Mouse (Mus musculus): ENCODE measurements at regions not wholly inside any gene's neighbourhood (a gene's known extent, or its start where the extent isn't known, plus 50 kb on each side); places are given as distances from the start of the nearest gene placed in this dataset.

DNA sequence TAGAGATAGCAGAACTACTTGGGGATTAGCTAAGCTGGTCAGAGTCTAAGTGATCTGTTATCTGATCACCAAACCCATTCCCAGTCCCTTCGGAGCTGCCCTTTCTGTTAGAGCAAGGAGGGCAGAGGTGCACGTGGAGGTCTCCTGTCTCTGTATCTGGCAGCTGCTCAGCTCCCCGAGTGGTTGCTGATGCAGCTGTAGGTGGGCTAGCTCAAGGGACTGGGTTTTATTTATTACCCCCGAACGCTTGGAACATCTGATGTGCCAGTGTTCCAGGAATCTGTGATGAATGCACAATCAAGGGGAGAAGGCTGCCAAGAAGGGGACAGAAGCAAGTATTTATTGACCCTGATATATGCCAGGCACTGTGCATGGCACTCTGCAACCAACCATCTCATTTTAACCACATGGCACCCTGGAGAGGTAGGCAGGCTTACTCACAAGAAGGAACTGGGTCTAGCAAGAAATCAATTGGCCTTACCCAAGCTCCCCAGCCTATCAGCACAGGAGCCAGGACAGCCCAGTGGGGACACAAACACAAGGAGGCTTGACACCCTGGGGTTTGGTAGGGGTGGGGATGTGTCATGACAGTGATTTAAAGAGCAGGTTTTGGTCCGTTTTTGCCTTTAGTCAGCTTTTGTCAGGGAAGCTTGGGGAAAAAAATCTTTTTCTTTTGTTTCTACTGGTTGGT is 154.6 kb upstream of the Bmper start:
- no peak for DNase-seq

DNA sequence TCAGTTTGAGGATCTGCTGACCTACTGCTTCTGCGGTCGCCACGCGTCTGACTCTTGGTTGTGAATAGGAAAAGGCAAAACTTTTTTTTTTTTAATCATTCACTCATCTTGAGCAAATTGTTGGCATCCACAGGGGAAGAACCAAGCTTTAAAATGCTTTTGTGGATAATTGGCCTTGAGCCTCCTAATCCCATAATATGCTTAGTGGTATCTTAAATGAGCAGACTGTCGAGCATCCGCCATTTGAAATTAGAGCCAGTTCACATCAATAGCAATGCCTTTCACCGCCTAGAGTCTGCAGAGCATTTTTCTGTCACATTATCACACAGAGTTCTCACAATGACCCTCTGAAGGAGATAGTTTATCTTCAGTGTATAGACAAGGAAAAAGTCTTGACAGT is 153.7 kb upstream of the Bmper start:
- no peak for DNase-seq

DNA sequence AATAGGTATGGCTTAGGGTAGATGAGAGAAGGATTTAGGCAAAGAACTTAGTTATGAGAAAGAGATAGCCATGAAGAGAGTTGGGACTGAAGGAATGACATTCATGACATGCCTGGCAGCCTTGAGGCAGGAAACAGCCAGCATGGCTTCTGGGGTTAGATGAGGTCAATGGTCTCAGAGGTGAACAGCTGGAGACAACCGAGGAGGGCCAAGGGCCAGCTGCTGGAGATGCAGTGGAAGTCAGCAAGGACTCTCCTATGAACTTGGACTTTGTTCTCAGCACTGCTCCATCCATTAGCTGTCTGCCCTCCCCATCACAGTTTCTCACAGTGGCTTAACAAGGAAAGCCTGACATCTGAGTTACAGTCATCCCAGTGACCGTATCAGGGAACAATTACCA is 151.9 kb upstream of the Bmper start:
- peak; percentile 38 for DNase-seq

DNA sequence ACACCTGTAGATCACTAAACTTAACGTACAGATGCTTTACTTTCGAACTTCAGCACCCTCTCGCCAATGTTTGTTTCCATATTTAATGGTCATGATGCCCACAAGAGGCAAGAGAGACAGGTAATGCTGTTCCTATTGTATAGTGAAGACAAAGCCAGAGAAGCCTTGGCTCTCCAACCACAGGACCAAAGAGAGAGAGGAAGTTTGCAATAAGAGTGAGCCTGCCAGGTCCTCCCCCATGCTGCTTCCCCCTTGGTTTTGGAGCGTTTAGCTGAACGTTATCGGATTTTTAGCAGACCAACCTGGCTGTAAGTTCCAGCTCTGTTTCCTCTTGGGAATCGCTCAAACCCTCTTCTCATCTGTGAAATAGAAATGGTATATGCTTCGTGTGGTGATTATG is 150.1 kb upstream of the Bmper start:
- DNase-seq, result no peak

DNA sequence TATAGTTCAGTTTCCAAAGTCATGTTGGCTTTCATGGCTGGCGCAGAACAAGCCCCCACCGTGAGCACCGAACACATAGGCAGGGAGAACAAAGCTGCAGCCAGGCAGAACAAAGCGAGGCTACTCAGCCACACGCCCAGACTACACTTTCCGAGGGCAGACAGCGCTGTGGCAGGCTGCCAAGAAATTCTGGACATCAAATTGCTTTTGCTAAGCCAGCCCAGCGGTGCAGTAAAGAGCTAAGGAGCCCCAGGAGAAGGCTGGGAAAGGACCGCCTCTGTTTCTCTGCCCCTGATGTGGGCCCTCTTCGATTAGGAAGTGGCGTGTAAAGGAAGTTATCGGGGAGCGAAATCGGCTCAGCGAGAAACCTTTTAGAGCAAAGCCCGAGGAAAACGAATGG is 139.3 kb upstream of the Bmper start:
- peak; percentile 91 for DNase-seq

DNA sequence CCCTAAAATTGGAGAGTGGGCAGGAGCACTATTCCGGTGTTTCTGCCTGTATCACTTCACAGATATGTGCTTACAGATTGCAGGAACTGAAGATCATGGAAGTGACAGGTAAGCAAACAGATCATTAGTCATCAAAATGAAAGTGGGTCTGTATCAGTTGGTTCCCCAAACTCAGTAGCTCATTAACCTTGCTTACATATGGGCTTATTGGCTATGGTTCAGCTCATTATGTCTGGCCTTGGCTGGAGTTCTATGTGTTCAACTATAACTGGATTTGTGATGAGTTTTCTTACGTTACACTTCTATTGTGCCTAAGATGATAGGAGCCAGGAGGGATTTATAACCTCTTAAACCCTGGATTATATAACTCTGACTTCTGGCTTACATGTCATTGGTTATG is 133.5 kb upstream of the Bmper start:
- DNase-seq, result no peak

GRCm38 (mm10) chr9:23097134-23097789 is 125.6 kb upstream of the Bmper start:
- no peak for DNase-seq

- no peak for DNase-seq
Measured at GRCm38 (mm10) chr9:23101584-23101983, 121.3 kb upstream of the Bmper start.

DNA sequence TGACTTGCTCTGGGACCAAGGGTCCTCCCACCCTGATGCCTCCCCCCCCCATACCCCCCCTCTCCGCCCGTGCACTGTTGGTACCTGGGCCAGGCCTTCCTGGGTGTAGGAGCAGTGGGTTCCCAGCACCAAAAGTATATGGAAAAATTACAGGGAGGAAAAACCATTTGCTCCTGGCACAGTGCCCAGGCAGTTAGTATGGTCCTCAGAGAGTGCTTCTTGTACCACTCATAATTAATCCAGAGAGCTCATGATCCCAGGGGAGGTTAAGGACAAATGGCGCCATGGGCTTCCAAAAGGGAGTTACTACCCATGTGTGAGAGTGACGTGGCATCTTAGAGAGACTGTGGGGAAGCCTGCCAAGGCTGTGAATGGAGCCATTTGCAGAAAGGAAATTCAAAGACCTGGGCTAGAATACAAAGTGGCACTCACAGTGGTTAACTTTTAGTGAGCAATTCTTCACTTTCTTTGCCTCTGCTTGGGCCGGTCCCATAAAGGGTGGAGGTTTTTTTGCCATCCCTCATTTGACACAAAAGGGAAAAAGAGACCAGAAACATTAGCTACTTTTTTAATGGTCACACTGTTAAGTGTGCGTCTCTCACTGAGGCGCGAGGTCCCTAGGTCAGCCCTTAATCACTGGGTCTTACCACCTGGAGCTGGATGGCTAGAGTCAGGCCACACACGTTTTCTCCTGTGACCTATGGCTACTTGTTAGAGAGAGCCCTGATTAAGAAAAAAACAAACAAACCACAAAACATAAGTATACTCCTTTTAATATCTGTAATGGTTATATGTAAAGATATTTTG is 120.7 kb upstream of the Bmper start:
- DNase-seq, result peak; percentile 46

DNA sequence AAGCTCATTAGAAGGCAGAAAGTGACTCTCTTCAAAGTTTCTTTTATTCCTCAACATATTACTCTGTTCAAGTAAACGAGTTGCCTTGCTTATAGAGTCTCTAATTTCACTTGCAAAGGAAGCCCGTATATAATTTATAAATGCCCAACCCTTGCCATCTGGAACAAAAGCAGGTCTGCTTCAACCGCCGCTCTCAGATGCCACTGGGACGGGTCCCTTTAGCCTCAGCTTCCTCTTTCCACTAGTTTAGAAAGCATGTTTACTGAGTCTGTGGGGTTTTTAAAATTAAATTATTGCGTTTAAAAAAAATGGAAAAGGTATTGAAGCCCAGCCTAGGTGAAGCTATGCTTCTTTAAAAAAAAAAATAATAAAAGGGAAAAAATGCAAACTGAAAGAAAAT is 111.4 kb upstream of the Bmper start:
- DNase-seq, result no peak

- no peak for DNase-seq
Measured at GRCm38 (mm10) chr9:23115026-23115425, 107.8 kb upstream of the Bmper start.

DNA sequence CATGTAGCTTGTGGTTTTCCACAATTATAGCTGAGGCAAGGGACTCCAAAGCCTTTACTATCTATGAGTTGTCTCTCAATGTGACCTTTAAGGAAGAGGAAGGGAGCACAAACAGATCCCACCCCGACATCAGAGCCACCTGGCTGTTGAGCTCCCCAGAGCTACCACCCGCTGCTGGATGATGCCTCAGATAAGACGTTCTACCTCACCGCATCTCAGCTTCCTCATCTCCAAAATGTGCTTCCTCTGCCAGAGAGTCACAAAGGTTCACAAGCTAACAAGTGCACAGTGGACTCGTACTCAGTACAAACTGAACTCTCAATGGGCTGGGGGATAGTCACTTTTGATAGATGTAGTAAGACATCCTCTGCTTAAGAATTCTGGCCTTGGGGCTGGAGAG is 107.3 kb upstream of the Bmper start:
- DNase-seq, result no peak

DNA sequence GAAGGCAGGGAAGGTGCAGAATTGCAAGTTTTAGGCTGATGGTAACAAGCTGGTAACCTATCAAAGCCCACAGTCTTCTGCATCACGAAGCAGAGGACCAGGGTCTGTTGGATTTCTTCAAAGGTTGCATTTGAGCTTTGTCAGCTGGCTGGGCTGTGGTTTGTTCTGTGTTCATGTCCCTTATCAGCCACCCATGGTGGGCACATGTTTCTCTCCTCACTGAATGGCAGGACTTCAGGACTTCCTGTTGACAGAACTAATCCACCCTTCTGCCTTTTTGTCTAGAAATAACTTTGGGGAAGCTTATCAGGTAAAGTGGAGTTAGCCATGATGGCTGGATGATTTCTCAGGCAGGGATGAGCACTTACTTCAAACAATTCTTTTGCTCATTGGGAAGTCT is 106.6 kb upstream of the Bmper start:
- DNase-seq, result no peak

- peak; percentile 41 for DNase-seq
Measured at GRCm38 (mm10) chr9:23119811-23120210, 103.1 kb upstream of the Bmper start.

DNA sequence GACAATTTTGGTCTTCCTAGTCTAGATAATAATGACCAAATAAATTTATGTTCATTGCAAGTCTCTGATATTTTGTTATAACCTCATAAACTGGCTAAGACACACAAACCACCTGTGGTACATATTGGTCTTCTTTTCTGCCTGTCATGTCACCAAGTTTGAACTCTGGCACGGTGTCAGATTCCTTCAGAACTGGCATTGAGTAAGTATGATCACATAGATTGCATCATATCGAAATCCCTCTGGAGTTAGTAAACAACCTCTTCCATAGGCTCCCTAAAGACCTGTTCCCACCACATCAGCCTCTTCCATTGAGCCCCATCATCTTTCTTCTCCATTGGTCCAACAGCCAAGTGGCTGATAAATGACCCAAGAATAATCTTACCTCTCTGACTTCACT is 102.1 kb upstream of the Bmper start:
- DNase-seq, result no peak

GRCm38 (mm10) chr9:23122524-23122923 is 100.4 kb upstream of the Bmper start:
- DNase-seq, result no peak

DNA sequence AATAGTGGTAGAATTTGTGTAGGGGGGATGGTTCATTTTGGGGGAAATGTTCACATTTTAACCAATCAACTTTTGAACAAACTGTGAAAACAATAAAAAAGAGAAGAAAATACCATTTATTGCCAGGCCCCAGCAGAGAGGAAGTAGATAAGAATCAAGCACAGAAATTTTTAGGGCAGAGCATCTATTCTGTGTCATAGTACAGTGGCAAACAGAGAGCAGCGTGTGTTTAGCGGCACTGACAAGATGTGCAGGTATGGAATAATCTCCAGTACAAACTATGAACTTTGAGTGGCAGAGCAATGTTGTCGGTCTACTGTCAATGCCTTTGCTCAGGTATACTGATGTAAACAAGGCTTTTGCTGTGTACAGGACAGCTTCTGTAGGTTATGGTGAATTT is 99.4 kb upstream of the Bmper start:
- DNase-seq, result no peak

DNA sequence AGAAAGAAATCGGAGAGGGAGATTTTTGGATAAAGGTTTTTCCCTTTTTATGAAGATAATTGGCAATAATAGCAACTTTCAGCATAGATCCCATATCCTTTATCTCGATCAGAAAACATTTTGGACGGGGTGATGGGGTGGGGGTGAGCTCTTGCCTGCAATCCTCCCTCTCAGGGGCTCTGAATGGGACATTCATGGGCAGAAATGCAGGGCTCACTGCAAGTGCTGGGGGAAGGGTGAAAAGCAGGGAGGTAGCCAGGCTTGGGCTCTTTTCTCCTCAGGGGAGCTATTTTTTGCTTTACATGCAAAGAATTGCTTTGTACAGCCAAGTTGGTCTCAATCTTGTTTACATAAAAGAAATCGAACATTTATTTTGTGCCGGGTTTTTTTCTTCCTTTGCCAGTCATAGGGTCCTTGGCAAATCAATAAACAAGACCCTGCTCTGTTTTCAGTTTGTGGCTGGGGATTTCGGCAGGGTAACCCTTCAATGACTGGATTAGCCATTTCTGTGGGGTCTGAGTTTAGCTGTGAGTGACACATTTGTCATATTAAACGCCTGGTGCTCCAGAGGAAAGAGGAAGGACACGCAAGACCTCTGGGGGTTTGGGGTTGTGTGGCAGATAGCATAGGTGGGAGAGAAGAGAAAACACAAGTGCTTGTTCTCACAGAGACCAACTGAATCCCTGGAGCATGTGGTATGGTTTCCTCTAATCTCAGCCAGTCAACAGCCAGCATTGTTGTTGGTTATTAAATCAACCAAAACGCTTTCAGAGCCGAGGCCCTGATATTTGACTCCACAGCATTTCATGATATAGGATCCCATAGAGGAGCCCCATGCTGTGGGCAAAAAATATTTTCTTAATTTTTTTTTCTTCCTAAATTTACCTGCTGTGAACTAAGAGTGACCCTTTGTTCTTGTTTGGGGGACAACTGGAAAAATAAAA is 96.8 kb upstream of the Bmper start:
- no peak for DNase-seq

GRCm38 (mm10) chr9:23127338-23128017 is 95.4 kb upstream of the Bmper start:
- DNase-seq, result no peak

DNA sequence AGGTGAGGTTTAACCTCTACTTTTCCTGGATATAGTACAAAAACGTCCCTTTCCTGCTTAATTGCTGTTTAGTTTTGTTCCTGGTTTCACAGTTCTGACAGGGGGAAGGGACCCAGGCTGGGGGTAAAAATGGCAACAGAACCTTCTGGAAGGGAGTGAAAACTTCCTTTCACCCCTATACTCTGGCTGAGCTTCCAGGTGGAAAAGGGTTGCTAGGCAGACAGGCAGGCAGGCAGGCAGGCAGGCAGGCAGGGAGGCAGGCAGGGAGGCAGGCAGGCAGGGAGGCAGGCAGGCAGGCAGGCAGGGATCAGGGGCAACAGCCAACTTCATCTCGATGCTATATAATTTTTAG is 94.9 kb upstream of the Bmper start:
- DNase-seq, result no peak

DNA sequence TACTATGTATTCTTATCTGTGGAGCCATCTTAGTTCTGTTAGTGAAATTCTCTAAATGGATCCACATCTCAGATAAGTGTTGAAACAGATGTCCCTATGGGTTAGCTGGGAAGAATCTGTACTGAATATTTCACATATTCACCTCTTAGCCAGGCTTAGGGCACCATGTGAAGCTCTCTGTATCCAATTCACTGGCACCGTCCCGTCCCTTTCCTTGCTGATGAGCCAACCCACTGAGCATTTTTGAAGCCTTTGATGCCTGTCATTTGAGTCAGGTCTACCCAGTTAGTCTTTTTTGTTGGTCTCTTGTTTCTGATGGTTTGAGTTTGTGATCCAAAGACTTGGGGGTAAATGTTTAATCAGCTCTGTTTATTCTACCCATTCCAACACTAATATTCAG is 88.9 kb upstream of the Bmper start:
- DNase-seq, result no peak

DNA sequence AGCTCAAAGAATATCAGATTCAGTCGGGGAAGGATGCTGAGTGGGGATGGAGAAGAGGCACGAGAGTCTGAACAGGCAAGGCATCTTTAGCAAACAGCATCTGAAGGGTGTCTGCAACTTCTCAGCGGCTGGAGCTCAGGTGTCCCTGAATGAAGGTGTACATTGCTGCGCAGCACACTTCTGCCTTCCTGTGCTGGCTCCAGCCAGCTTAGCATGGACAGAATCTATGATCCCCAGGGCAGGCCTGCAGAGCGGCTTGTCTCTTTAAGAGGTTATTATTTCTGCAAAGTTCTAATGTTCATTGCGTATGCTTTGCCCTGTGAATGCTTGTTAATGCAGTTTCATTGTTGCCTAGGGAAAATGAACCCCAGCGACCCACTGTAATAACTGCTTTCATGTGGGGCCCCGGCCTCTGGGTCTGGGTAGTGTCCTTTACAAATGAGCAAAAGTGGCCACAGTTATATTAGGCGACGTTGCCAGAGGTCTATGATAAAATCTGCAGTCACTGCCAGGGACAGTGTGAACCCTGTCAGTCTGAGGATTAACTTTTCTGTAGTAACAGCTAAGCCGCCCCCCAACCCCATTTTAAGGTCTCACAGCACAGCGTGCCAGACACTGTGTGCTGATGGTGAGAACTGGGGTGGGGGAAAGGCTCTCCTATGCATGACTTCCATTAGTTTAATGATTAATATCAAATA is 88.3 kb upstream of the Bmper start:
- no peak for DNase-seq

Data from kidney, postnatal 14 days (tissue).